Mouse (Mus musculus) kidney, adult 18-20 months (tissue): Measurements from ENCODE around the gene Gm9887.
A peak's percentile ranks its signal among the peaks of the same experiment; 100 is the strongest.

Experiments used
- DNase-seq: peaks from one replicate; pipeline ENCODE4 v3.0.0; 2021

Gene Gm9887

GRCm38 (mm10) chr12:69357300-69357646 is 15.0 kb downstream of the Gm9887 start:
- no peak for DNase-seq

- DNase-seq: peak; percentile 90
These were observed 15.5 kb downstream of the Gm9887 start, which contains the start of gene Nemf for GRCm38 (mm10) chr12:69356546-69357299. Nemf (minus strand) TSS chr12:69357165.

- DNase-seq: no peak
These were observed 20.6 kb downstream of the Gm9887 start for GRCm38 (mm10) chr12:69351685-69352084.

GRCm38 (mm10) chr12:69349928-69350327 is 22.3 kb downstream of the Gm9887 start:
- no peak for DNase-seq

- peak; percentile 30 for DNase-seq
These were observed 38.7 kb downstream of the Gm9887 start for GRCm38 (mm10) chr12:69333547-69333946.

- no peak for DNase-seq
These were observed 40.1 kb downstream of the Gm9887 start for GRCm38 (mm10) chr12:69332147-69332546.

- DNase-seq: no peak
These were observed 41.1 kb downstream of the Gm9887 start for GRCm38 (mm10) chr12:69331187-69331586.
